Mouse (Mus musculus): ENCODE data around the gene Srgap1. TPM values are rescaled to one million over a fixed set of nuclear protein-coding genes. Genes with fewer than 3 reads are reported as not detected.

The Srgap1 gene
- total RNA-seq, 2 experiments from 2014 or later = 33.5 to 36.2 TPM

GRCm38 (mm10) chr10:121830335-121831307 lies 216.5 kb downstream of the Srgap1 start:
- no peak for DNase-seq (ENCODE audit: low spot score in 2 of 2)

- DNase-seq (ENCODE audit: low spot score in 2 of 2) = no peak
Measured at GRCm38 (mm10) chr10:121829800-121830303, 217.3 kb downstream of the Srgap1 start.

- DNase-seq (ENCODE audit: low spot score in 2 of 2) = no peak
Measured at GRCm38 (mm10) chr10:121829034-121829433, 218.1 kb downstream of the Srgap1 start.

- DNase-seq (ENCODE audit: low spot score in 2 of 2) = no peak
Measured at GRCm38 (mm10) chr10:121822674-121823073, 224.4 kb downstream of the Srgap1 start.

GRCm38 (mm10) chr10:121820846-121821245 lies 226.3 kb downstream of the Srgap1 start:
- no peak for DNase-seq (ENCODE audit: low spot score in 2 of 2)

- DNase-seq (ENCODE audit: low spot score in 2 of 2) = no peak
Measured at GRCm38 (mm10) chr10:121817983-121818382, 229.1 kb downstream of the Srgap1 start.

GRCm38 (mm10) chr10:121807771-121808170 lies 239.3 kb downstream of the Srgap1 start:
- no peak for DNase-seq (ENCODE audit: low spot score in 2 of 2)

GRCm38 (mm10) chr10:121806806-121807205 lies 240.3 kb downstream of the Srgap1 start:
- no peak for DNase-seq (ENCODE audit: low spot score in 2 of 2)

GRCm38 (mm10) chr10:121805933-121806341 lies 241.2 kb downstream of the Srgap1 start:
- DNase-seq (ENCODE audit: low spot score in 2 of 2) = no peak

GRCm38 (mm10) chr10:121804551-121804950 lies 242.6 kb downstream of the Srgap1 start:
- no peak for DNase-seq (ENCODE audit: low spot score in 2 of 2)

GRCm38 (mm10) chr10:121800041-121800440 lies 247.1 kb downstream of the Srgap1 start:
- no peak for DNase-seq (ENCODE audit: low spot score in 2 of 2)

GRCm38 (mm10) chr10:121796027-121796802 lies 250.9 kb downstream of the Srgap1 start:
- no peak for DNase-seq (ENCODE audit: low spot score in 2 of 2)

GRCm38 (mm10) chr10:121794486-121794885 lies 252.6 kb downstream of the Srgap1 start:
- no peak for DNase-seq (ENCODE audit: low spot score in 2 of 2)

GRCm38 (mm10) chr10:121792661-121793060 lies 254.5 kb downstream of the Srgap1 start:
- no peak for DNase-seq (ENCODE audit: low spot score in 2 of 2)

GRCm38 (mm10) chr10:121790078-121790477 lies 257.0 kb downstream of the Srgap1 start:
- no peak for DNase-seq (ENCODE audit: low spot score in 2 of 2)

GRCm38 (mm10) chr10:121788536-121788935 lies 258.6 kb downstream of the Srgap1 start:
- no peak for DNase-seq (ENCODE audit: low spot score in 2 of 2)

- no peak for DNase-seq (ENCODE audit: low spot score in 2 of 2)
Measured at GRCm38 (mm10) chr10:121781159-121781558, 266.0 kb downstream of the Srgap1 start.

- DNase-seq (ENCODE audit: low spot score in 2 of 2) = no peak
Measured at GRCm38 (mm10) chr10:121775990-121776389, 271.1 kb downstream of the Srgap1 start.

GRCm38 (mm10) chr10:121773813-121774212 lies 273.3 kb downstream of the Srgap1 start:
- no peak for DNase-seq (ENCODE audit: low spot score in 2 of 2)

GRCm38 (mm10) chr10:121770624-121771577 lies 276.2 kb downstream of the Srgap1 start:
- DNase-seq (ENCODE audit: low spot score in 2 of 2) = no peak

GRCm38 (mm10) chr10:121769711-121770110 lies 277.4 kb downstream of the Srgap1 start:
- no peak for DNase-seq (ENCODE audit: low spot score in 2 of 2)
